Mouse (Mus musculus) splenic B cell, adult 2 months (primary cell): ENCODE data around the gene Gnb4.
A peak's percentile ranks its signal among the peaks of the same experiment; 100 is the strongest.

Source experiments
- DNase-seq: peaks from one replicate; pipeline ENCODE4 v3.0.0-alpha.2; 2011; ENCODE audit warnings: low read depth, low spot score
- H3K27me3 ChIP-seq: 2 replicates; pipeline ENCODE4 v1.6.1; 2012; ENCODE audit warnings: mild to moderate bottlenecking, low read length, moderate library complexity, mixed read lengths; ENCODE audit not compliant: control insufficient read depth, poor library complexity, insufficient read depth, severe bottlenecking
- H3K36me3 ChIP-seq: 2 replicates; pipeline ENCODE4 v1.6.1; 2012; ENCODE audit warnings: mild to moderate bottlenecking, low read length, moderate library complexity, mixed read lengths; ENCODE audit not compliant: control insufficient read depth, poor library complexity, insufficient read depth, severe bottlenecking

The Gnb4 gene

DNA sequence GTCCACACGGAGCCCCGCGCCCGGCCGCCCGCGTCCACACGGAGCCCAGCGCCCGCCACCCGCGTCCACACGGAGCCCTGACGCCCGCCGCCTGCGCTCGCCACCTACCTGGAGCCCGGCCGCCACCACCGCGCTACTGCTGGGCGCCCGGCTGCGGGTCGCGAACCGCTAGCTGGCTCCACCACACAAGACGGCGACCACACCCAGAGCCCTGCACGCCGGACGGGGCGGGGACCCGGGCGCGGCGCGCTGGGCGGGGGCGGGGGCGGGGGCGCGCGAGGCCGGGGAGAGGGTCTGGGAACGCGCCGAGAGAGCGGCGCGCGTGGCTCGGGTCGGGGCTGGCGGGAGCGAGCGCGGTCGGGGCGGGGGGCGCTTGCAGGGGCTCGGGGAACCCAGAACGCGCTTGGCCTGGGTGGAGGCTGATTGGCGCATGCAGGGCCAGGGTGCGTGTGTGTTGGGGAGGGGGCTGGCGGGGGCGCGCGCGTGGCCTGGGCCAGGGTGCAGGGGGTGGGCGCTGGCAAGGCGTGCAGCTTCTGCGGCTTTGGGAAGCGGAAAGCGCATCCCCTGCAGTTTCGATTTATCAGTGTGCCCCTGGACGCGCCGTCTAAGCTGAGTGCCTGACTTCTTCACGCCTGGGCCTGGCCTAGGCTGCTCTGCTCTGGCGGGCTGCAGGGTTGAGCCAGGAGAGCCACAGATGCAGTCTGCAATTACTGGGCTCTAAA, at the start of gene Gnb4:
Gene Gnb4 (minus strand): TSS at position 255 of the 722 bp plus-strand sequence.
- DNase-seq: peak; percentile 21
- no peaks in the 10 kb centered on the region for H3K27me3 ChIP-seq

DNA sequence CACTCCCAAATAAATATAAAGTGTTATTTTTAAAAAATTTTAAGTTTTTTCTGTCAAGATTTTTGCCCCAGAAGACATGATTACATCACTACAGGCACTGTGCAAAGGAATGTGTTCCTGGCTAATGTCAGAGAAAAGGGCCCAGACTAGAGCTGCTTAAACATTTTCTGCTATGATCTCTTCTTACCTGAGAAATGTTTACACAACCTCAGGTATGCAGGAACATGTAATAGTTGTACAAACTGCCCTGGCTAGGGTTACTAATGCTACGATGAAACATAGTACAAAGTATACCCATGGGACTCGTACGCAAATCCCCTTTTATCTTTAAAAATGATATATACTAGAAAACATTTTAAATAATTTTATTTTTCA, 45.2 kb upstream of the Gnb4 start:
- no peaks in the 10 kb centered on the region for H3K27me3 ChIP-seq
- DNase-seq: no peak
- no peaks in the 10 kb centered on the region for H3K36me3 ChIP-seq

More for the DNA sequence above, at the start of gene Gnb4:
- H3K36me3 ChIP-seq: no peaks in the 10 kb centered on the region

DNA sequence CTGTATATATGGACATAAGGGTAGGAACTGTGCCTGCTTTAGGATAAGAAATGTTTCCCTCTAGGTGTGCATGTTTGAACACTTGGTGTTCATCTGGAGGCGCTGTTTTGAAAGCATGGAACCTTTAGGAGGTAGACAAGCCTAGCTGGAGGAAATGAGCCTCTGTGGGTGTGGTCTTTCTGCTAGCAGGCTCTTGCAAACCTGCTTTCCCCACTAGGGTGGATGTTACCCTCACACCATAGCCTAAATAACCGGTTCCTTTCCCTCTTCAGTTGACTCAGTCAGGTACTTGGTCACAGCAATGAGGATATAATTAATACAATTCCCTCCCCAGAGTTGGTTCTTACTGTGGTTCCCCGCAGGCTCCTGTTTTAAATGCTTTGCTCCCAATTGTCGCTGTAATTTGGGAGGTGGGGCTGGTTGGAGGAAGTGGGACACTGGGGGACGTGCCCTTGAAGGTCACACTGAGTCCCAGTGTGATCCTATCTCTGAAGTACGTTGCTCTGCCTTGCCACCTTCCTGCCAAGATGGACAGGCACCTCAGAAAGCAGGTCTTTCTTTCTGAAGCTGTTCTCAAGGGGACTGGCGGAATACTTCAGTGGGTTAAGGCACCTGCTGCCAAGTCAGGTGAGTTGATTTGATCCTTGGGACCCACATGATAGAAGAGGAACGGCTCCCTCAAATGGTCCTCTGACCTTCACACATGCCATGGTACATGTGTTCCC, 44.6 kb upstream of the Gnb4 start:
- Histone ChIP-seq H3K27me3 (no peaks in the 10 kb centered on the region), H3K36me3 (no peaks in the 10 kb centered on the region)
- no peak for DNase-seq

DNA sequence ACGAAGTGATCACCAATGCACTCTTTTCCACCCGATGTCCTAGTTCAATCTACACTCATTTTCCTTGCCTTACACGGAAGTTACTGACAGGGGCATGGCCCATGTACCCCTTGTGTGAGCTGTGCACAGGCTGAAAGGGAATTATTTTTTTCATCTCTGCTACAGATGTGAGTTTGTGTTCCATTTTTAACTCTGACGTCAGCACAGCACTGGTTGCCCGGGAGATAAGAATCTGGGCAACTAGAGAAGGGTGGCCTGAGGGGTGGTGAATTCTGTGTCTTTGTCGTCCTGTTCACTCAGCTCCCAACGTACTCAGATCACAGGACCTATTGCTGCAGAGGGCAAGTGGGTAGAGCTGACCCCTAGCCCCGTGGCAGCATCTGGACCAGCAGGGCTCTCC, 43.9 kb upstream of the Gnb4 start:
- H3K36me3 ChIP-seq: no peaks in the 10 kb centered on the region
- DNase-seq: no peak
- H3K27me3 ChIP-seq: no peaks in the 10 kb centered on the region

DNA sequence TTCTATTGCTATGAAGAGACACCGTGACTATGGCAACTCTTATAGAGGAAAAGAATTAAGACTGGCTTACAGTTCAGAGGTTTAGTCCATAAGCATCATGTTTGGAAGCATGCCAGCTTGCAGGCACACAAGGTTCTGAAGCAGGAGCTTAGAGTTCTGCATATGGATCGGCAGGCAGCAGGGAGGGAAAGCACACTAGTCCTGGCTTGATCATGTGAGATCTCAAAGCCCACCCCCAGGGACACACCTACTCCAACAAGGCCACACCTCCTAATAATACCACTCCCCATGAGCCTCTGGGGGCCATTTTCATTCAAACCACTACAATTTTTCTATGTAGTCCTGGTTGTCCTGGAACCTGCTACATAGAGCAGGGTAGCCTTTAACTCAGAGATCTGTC, 43.1 kb upstream of the Gnb4 start:
- no peaks in the 10 kb centered on the region for H3K36me3 ChIP-seq
- no peak for DNase-seq
- H3K27me3 ChIP-seq: no peaks in the 10 kb centered on the region

DNA sequence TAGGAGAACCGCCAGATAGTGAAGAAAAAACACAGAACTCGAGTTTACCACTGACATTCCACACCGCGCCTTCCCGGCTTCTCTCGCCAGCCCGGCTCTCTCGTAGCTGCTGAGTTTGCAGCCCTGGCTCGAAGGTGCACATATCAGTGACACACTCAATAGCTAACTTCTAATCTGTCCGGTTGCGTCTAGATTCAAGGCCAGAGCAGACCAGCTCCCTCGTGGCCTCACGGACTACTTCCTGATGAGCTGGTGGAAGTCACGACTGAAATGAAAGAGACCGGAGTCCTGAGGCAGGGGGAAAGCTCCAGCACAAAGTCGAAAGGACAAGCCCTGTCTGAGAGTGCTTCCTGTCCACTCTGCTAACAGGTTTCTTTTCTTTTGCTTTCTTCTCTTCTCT, 42.4 kb upstream of the Gnb4 start:
- no peaks in the 10 kb centered on the region for H3K36me3 ChIP-seq
- H3K27me3 ChIP-seq: no peaks in the 10 kb centered on the region

DNA sequence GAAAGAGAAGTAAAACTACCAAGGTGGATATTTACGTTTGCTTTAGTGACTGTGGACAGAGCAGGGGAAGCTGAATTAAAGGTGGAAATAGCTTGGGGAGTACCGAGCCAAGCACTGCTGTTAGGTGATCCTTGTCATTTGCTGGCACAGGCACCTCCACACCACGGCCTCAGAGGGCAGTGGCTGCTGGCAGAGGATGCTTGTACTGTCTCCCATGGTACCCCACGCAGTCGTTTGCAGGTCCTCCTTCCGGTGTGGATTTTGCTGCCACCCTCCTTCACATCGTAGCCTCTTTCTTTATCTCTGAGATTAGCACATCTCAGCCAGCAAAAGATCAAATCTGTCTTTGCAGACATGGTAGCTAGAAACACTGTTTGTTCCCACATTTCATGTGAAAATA, 42.0 kb upstream of the Gnb4 start:
- Histone ChIP-seq H3K27me3 (no peaks in the 10 kb centered on the region), H3K36me3 (no peaks in the 10 kb centered on the region)
- DNase-seq: no peak

More for the DNA sequence above, 42.4 kb upstream of the Gnb4 start:
- DNase-seq: no peak

DNA sequence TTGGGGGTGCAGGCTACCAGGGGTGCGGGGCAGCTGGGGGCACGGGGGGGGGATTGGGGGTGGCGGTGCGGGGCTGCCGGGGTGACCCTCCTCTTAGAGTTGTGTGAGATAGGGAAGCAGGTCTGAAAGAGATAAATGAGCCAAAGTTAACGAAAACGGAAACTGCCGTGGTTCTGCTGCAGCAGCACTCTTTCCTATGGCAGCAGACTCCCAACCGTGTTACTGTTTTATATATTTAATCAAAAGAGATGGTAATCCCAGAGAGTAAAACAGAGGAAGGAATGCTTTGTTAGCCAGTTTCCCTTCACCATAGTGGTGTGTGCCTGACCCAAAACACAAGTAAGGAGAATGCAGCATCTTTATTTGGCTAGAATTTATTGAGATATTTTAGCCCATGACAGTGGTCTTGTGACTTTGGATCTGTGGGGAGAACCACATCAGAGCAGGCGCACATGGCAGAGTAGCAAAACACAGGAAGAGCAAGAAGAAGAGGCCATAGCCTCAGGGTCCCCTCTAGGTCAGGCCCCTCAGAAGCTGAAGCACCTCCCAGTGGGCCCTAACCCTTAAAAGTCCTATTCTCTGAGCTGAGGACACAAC, 40.1 kb upstream of the Gnb4 start:
- H3K36me3 ChIP-seq: no peaks in the 10 kb centered on the region
- H3K27me3 ChIP-seq: no peaks in the 10 kb centered on the region
- DNase-seq: no peak

DNA sequence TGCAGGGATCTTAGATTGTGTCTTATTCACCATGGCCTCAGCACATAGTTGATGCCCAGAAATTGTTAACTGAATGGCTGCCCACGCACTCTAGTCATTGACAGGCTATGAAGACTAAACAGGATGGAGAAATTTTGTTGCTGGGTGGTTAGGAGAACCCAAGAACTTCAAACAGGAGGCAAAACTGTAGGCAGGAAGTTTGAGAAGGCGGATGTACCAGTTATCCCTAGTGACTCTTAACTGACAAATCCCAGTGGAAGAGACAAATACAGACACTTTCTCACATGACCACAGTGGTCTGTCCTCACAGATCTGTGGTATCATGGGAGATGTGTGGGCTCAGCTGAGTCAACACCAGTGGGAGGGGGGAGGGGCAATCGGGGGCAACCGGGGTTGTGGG, 39.6 kb upstream of the Gnb4 start:
- no peak for DNase-seq

DNA sequence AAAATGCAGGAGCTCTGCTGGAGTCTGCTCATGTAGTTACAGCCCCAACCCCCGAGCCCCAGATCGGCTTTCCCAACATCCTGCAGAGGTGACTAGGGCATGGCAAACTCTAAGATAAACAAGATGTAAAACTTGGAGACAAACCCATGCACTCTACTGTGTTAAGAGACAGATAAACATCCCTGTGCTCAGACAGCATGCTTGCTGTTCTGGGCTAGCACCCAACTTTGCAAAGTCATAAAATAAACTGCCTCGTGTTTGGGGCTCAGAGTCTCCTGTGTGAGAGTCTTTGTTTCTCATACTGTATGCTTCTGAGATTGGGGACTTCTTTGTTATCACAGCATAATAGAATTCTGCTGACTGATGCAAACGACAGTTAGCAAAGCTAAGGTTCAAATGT, 36.4 kb upstream of the Gnb4 start:
- H3K27me3 ChIP-seq: no peaks in the 10 kb centered on the region
- DNase-seq: no peak
- no peaks in the 10 kb centered on the region for H3K36me3 ChIP-seq

More for the DNA sequence above, 39.6 kb upstream of the Gnb4 start:
- H3K27me3 ChIP-seq: no peaks in the 10 kb centered on the region
- H3K36me3 ChIP-seq: no peaks in the 10 kb centered on the region

DNA sequence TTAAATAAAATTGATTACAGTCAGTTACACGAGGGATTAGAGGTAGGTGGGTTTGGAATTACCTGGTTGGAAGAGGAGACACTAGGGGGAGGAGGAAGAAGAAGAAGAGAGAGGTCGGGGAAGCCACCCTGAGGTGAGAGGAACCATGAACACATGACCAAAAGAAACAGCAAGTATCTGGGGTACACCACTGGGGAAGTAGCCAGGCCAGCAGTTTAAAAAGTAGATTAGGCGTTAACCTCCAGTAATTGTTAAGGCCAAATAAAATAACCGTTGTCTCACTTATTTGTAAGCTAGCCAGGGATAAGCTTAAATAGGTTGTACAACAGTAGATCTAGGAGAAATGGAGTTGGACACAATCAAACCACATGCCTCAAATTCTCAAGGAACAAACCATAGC, 32.9 kb upstream of the Gnb4 start:
- no peaks in the 10 kb centered on the region for H3K27me3 ChIP-seq
- H3K36me3 ChIP-seq: no peaks in the 10 kb centered on the region
- DNase-seq: no peak

DNA sequence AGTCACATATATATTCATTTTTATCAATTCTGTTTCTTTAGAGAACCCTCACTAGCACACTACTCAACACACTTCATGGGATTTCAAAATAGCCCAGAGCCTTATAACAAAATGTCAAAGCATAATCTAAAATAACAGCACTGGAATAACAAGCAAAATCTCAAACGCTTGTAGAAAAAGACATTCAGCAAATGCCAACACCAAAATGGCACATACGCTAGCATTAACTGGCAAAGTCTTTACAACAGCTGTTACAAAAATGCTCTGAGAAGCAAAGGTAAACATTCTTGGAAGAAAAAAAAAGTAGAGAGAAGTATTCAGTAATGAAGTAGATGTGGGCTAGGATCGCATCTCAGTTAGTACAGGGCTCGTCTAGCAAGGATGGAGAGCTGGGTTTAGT, 30.5 kb upstream of the Gnb4 start:
- H3K36me3 ChIP-seq: no peaks in the 10 kb centered on the region
- no peak for DNase-seq

DNA sequence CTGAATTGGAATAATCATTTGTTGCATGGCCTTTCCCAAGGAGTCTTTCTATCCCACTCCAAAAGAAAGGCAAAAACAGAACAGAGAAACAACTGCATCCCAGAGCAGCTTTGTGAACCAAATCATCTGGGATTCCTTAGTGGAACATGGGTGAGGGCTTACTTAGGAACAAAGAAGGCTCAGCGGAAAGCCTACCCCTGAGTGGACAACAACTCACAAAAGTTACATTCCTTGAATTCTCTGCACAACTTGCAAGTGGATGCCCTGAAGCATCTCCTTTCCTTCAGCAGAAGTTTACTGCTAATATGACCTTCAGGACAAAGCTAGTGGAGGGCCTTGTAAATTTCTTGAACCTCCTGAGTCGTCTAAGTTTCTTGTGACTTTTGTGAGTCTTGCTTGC, 28.4 kb upstream of the Gnb4 start:
- Histone ChIP-seq H3K27me3 (no peaks in the 10 kb centered on the region), H3K36me3 (no peaks in the 10 kb centered on the region)
- DNase-seq: no peak

More for the DNA sequence above, 30.5 kb upstream of the Gnb4 start:
- H3K27me3 ChIP-seq: no peaks in the 10 kb centered on the region

DNA sequence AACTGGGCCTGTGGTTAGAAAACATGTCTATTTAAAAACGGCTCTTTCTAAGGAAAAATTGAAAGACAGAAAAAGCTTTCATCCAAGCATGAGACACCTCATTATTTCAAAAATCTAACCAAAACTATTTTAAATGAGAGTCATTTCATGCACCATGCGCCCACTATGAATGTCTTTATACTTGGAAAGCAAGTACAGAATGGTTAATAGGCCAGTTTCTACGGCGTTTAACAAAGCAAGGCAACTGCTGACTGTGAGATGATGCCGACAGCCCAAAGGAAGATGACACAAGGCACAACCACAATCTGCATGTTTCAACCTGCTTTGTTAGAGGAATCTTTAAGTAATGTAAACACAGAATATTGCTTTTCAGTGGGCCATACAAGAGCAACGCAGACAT, 25.7 kb upstream of the Gnb4 start:
- DNase-seq: no peak
- Histone ChIP-seq H3K36me3 (no peaks in the 10 kb centered on the region), H3K27me3 (no peaks in the 10 kb centered on the region)

DNA sequence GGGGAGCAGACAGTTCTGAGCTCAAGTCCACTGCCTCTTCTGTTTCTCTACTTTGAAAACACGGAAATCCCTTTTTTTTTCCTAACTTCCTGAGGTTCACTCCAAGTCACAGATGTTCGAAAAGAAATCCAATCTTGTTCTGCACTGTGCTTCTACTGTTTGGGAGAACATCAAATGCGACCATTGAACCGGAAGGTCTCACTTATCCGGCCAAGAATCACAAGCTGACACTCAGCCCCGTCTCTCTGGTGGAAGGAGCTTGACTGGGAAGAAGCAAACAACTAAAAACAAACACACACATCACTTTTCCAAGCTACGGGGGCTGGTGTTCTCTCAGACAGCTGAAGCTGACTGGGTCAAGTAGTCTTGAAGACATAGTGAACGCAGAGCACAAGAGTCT, 21.9 kb upstream of the Gnb4 start:
- Histone ChIP-seq H3K27me3 (no peaks in the 10 kb centered on the region), H3K36me3 (no peaks in the 10 kb centered on the region)
- no peak for DNase-seq
